Mouse (Mus musculus): ENCODE measurements around the gene Clk2. TPM values are rescaled to one million over a fixed set of nuclear protein-coding genes. Genes with fewer than 3 reads are reported as not detected.

Gene Clk2
- polyA plus RNA-seq (2017; shearing (Covaris generic)), result 36.9 TPM

GRCm38 (mm10) chr3:89164506-89165267, at the start of gene Clk2:
Gene Clk2, plus strand, starts transcription at chr3:89164795.

GRCm38 (mm10) chr3:89135958-89136357, 28.6 kb upstream of the Clk2 start, which contains the start of gene Pklr:
Gene Pklr, plus strand, starts transcription at chr3:89136142.

GRCm38 (mm10) chr3:89159616-89160344, 4.8 kb upstream of the Clk2 start, which contains the start of gene Hcn3:
Gene Hcn3, minus strand, starts transcription at chr3:89160196.

GRCm38 (mm10) chr3:89177242-89178106, 12.9 kb downstream of the Clk2 start, which contains the start of gene Scamp3:
Gene Scamp3, plus strand, starts transcription at chr3:89177473.

GRCm38 (mm10) chr3:89183058-89183958, 18.7 kb downstream of the Clk2 start, which contains the start of gene Fam189b:
Gene Fam189b, plus strand, starts transcription at chr3:89183143.

GRCm38 (mm10) chr3:89202253-89203141, 37.9 kb downstream of the Clk2 start, which contains the start of gene Gba:
Gene Gba, plus strand, starts transcription at chr3:89202928.

GRCm38 (mm10) chr3:89214681-89215411, 50.3 kb downstream of the Clk2 start, which contains the start of gene Thbs3:
Gene Thbs3, plus strand, starts transcription at chr3:89215180.

Other genes starting within 250 kb of the Clk2 start
- gene Ash1l, start 214.2 kb upstream of the Clk2 start, polyA plus RNA-seq (2017; shearing (Covaris generic)), result 34.9 TPM
- 171 TPM for gene Dap3, start 213.6 kb upstream of the Clk2 start, polyA plus RNA-seq (2017; shearing (Covaris generic))
- 49.9 TPM for gene Rusc1, start 71.5 kb upstream of the Clk2 start, polyA plus RNA-seq (2017; shearing (Covaris generic))
- not detected for gene Gm43738, start 63.7 kb upstream of the Clk2 start, polyA plus RNA-seq (2017; shearing (Covaris generic))
- 102 TPM for gene Fdps, start 62.8 kb upstream of the Clk2 start, polyA plus RNA-seq (2017; shearing (Covaris generic))
- gene Pklr, start 28.7 kb upstream of the Clk2 start, polyA plus RNA-seq (2017; shearing (Covaris generic)), result not detected
- gene Hcn3, start 4.6 kb upstream of the Clk2 start, polyA plus RNA-seq (2017; shearing (Covaris generic)), result 0.73 TPM
- gene Scamp3, start 12.7 kb downstream of the Clk2 start, polyA plus RNA-seq (2017; shearing (Covaris generic)), result 291 TPM
- gene Fam189b, start 18.3 kb downstream of the Clk2 start, polyA plus RNA-seq (2017; shearing (Covaris generic)), result 230 TPM
- gene Gba, start 38.1 kb downstream of the Clk2 start, polyA plus RNA-seq (2017; shearing (Covaris generic)), result 139 TPM
- gene Thbs3, start 50.4 kb downstream of the Clk2 start, polyA plus RNA-seq (2017; shearing (Covaris generic)), result 2.8 TPM
- 120 TPM for gene Mtx1, start 62.3 kb downstream of the Clk2 start, polyA plus RNA-seq (2017; shearing (Covaris generic))
- 2.7 TPM for gene Muc1, start 64.3 kb downstream of the Clk2 start, polyA plus RNA-seq (2017; shearing (Covaris generic))
- 285 TPM for gene Krtcap2, start 81.2 kb downstream of the Clk2 start, polyA plus RNA-seq (2017; shearing (Covaris generic))
- gene Trim46, start 81.5 kb downstream of the Clk2 start, polyA plus RNA-seq (2017; shearing (Covaris generic)), result 5.0 TPM
- gene Dpm3, start 94.6 kb downstream of the Clk2 start, polyA plus RNA-seq (2017; shearing (Covaris generic)), result 99.0 TPM
- 249 TPM for gene Slc50a1, start 105.8 kb downstream of the Clk2 start, polyA plus RNA-seq (2017; shearing (Covaris generic))
- gene Efna1, start 116.3 kb downstream of the Clk2 start, polyA plus RNA-seq (2017; shearing (Covaris generic)), result not detected
- gene Efna3, start 158.2 kb downstream of the Clk2 start, polyA plus RNA-seq (2017; shearing (Covaris generic)), result not detected
- 0.62 TPM for gene Efna4, start 173.2 kb downstream of the Clk2 start, polyA plus RNA-seq (2017; shearing (Covaris generic))
- 14.5 TPM for gene Adam15, start 185.2 kb downstream of the Clk2 start, polyA plus RNA-seq (2017; shearing (Covaris generic))
- gene Dcst2, start 197.2 kb downstream of the Clk2 start, polyA plus RNA-seq (2017; shearing (Covaris generic)), result 0.28 TPM
- 0.27 TPM for gene Dcst1, start 200.5 kb downstream of the Clk2 start, polyA plus RNA-seq (2017; shearing (Covaris generic))
- gene Zbtb7b, start 230.0 kb downstream of the Clk2 start, polyA plus RNA-seq (2017; shearing (Covaris generic)), result 74.9 TPM
- not detected for gene Lenep, start 238.0 kb downstream of the Clk2 start, polyA plus RNA-seq (2017; shearing (Covaris generic))
- 66.1 TPM for gene Flad1, start 247.1 kb downstream of the Clk2 start, polyA plus RNA-seq (2017; shearing (Covaris generic))

All from activated CD4-positive, CD25-positive, alpha-beta regulatory T cell, adult 9 weeks (primary cell).